Mouse (Mus musculus): ENCODE data around the gene Car3.
"Not testable (repeated sequence)": the region's sequence is repeated elsewhere in the genome, so short reads cannot be mapped to it uniquely, and the experiment has no call there.

Gene Car3

GRCm38 (mm10) chr3:14863022-14863711 lies at the start of gene Car3:
TSS of gene Car3 (plus strand) at chr3:14863512.
- DNase-seq (ENCODE audit: low spot score): no peak

GRCm38 (mm10) chr3:14815396-14815795 lies 47.9 kb upstream of the Car3 start:
- DNase-seq (ENCODE audit: low spot score): not testable (repeated sequence)

DNA sequence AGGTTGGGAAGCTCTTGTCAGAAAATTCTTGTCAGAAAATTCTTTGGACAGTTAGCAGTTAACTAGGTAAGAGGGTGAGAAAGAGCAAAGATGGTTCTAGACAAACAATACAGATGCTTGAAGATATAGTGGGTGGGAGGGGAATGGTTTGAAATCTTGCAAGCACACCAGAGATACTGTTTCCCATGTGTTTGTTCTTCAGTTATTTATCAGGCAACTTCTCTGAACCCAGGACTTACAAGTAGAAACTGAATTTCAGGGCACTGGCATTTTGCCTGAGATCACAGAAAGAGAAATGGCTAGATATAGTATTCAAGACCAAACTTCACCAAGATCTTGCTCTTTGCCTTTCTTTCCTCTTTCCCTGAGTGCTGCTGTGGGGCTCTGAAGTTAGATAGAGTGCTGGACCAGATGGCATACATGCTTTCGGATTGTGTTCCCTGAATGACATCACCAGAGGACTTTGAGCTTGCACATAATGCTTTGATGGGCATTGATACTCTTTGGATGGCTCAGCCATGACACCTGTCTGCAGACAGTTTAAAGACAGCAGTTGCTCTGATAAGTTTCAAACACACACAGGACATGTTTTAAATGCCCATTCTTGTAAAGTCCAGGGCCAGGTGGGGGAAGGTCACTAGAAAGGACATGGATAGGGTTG lies 43.3 kb upstream of the Car3 start:
- DNase-seq (ENCODE audit: low spot score): no peak

DNA sequence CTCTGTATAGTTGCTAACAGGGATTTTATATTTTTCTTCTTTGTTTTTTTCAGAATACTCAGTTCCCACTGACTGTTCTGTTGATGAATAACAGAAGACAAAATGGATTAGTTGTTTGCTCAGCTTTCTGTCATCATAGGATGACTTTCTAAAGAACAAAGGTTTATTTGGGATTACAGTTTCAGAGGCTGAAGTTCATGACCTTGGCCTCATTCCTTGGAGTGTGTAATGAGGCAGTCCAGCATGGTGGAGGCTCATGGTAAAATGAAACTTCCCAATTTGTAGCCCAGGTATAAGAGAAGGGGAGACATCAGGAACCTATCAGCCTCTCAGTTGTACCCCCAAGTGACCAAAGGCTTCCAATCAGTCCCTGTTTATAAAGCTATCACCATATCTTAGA lies 34.4 kb upstream of the Car3 start:
- no peak for DNase-seq (ENCODE audit: low spot score)

DNA sequence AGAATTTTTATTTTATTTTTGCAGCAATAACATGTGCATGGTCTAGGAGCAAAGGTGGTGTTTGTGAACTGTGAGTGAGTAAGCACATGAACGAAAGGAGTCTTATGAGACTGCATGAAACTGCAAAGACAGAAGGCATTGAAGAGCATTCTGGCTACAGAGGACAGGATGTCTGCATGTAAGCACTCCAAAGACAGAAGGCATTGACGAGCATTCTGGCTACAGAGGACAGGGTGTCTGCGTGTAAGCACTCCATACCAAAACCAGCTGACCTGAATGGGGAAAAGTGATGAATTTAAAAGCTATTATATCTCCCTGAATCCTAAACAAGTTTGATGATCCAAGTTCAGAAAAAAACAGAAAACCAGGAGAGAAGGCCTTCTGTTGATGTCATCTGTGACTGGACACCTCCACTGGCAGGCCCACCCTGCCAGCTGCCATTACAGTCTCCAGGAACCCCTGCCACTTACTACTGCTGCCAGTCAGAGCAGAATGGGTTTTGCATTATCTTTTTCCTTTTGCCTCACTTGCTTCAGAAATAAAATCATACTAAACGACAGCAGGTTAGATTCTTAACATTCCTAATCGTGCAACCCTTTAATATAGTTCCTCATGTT lies 32.0 kb upstream of the Car3 start:
- no peak for DNase-seq (ENCODE audit: low spot score)

DNA sequence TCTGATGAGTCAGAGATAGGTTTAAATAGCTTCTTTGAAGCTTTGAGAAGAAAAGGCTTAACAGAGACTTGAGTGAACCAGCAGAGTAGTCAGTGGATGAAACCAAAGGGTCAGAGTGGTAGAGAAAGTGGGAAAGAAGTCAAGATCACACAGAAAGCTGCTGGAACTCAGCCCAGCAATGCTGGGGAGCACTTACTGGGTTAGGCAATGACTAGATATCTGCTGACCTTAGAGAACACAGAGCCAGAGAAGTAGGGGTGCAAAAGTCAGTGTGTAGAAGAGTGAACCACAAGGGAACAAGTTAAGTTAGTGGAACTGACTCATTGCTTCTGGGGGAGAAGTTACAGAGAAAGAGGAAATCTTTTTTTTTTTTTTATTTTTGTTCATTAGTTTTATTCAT lies 30.5 kb upstream of the Car3 start:
- DNase-seq (ENCODE audit: low spot score): no peak

DNA sequence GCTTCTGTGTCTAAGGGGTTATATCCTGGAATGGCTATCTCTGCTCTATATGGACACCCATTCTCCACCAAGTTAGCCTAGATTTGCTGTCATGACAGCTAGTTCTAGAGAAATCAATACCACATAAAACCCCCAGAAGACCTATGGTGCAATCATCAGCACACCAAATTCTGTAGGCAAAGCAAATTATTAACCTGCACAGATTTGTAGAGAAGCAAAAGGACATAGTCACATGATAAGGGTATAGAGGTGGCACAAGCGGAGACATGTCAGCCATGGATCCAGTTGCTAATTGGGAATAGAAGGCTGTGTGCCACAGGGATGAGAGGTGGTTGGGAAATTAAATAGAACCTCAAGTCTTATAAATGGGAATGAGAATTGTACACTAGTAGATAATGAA lies 24.4 kb upstream of the Car3 start:
- no peak for DNase-seq (ENCODE audit: low spot score)

DNA sequence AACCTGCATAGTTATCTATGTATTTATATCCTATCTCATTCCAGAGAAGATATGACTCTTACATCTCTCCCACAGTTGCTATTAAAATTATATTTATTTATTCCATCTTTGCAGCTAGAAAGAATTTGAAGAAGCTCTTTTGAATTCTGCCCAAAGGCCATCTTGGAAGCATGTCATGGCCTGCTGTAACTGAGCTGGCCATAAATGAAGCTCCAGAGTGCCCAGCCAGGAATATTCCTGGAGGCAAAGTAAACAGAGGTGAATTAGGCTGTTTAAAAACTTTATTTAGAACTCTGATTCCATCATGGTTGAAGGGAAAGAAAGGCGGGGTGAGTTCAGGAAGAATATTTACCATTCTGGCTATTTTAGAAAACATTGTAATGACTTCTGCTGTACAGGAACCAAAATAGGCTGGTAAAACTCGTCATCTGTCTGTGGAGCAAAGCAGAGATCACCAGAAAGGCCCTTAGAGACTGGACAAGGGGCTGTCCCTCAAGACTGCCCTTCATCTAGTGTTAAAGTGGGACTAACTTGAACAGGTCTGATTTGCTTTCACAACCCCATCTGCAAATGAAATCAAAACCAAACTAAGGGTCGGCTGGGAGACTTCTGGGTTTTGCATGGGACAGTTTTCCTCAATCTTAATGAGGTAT lies 23.7 kb upstream of the Car3 start:
- DNase-seq (ENCODE audit: low spot score): no peak

DNA sequence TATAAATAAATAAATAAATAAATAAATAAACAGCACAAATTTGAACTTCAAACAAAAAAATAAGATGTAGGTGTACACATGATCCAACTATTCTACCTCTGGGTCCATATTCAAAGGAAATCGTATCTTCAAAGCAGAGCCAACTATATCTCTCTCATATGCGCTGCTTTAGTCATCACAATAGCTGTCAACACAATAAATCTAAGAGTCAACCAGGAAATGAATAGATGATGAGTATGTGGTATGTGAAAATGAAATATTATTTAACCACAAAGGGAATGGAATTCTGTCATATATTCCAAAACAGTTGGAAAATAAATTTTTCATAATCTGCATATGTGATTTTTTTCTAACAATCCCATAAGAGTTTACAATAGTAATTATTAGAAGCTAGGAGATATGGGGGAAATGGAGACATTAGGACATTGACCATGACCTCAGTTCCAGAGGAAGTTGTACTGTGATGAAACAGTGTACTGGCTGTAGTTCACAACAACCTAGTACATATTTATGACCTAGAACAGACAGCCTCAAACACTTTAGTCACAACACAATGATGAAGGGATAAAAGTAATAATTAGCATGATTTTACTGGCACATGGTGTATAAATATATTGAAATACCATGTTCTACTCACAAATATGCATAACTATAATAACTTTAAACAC lies 14.6 kb upstream of the Car3 start:
- no peak for DNase-seq (ENCODE audit: low spot score)

DNA sequence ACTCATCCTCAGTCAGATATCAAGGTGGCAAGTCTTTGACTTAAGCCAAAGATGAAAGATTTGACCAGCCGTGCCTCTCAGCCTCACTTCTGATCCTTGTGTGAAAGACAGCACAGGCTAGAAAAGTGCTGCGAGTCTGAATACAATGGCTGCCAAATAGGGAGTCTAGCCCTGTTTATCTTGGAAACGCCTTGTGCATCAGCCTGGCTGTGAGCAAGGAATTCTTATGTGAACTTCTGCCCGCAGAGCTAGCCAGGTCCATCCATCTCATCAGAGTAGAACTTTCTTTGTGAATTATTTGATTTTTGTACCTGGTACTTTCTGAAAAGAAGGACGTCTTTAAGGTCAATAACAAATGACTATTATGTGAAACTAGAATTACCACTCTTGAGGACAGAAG lies 9.3 kb upstream of the Car3 start:
- no peak for DNase-seq (ENCODE audit: low spot score)

- DNase-seq (ENCODE audit: low spot score): no peak
Measured at GRCm38 (mm10) chr3:14854446-14854845, 8.9 kb upstream of the Car3 start.

DNA sequence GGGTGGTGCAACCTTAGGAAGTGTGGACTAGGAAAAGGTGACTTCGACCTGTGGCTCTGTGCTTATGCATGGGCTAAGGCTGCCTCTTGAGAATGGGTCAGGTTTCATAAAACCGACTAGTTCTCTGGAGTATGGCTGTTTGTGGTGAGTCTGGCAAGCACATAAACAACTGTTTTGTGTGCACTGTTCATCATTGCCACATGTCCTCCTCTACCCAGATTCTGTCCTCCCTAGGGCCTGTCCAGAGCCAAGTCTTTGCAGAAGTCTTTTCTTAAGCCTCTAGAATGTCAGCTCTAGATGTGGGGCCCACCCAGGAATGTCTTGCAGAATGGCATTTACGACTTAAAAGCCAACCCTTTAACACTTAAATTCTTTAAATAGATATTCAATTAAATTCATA lies 5.4 kb upstream of the Car3 start:
- no peak for DNase-seq (ENCODE audit: low spot score)

- no peak for DNase-seq (ENCODE audit: low spot score)
Measured at GRCm38 (mm10) chr3:14860291-14860690, 3.0 kb upstream of the Car3 start.

DNA sequence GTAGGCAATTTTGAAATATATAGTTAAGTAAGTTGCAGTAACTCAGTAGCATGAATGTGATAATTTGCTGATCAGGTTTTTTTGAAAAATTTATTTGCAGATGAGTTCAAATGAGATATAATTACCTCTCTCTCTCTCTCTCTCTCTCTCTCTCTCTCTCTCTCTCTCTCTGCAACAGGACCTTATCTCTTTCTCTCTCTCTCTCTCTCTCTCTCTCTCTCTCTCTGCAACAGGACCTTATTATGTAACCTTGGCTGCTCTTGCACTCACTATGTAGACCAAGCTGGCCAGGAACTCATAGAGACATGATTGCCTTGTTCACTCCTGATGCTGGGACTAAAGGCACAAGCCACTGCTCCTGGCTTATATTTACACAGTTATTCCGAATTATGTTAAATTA lies 2.1 kb upstream of the Car3 start:
- no peak for DNase-seq (ENCODE audit: low spot score)

DNA sequence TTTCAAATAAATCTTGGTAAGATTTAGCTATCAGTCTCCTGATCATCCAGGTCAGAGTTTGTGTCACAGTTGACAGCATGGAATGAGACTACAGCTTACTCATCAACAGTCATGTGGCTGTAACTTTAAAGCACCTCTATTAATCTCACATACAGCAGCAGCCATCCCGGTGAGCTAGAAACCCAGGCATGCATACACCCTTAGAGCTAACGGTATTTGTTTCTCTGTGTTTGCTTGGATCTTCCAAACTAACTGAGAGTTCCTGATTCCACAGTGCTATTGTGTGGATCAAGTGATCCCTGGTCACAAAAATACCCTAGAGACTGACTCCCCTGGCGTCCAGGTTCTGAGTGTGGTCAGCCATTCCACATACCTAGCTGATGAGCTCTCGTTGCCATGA lies 1.5 kb upstream of the Car3 start:
- DNase-seq (ENCODE audit: low spot score): no peak

GRCm38 (mm10) chr3:14862654-14863021 lies 674 bp upstream of the Car3 start:
- no peak for DNase-seq (ENCODE audit: low spot score)

GRCm38 (mm10) chr3:14863922-14864321 lies 610 bp downstream of the Car3 start:
- no peak for DNase-seq (ENCODE audit: low spot score)

- DNase-seq (ENCODE audit: low spot score): no peak
Measured at GRCm38 (mm10) chr3:14865941-14866340, 2.6 kb downstream of the Car3 start.

DNA sequence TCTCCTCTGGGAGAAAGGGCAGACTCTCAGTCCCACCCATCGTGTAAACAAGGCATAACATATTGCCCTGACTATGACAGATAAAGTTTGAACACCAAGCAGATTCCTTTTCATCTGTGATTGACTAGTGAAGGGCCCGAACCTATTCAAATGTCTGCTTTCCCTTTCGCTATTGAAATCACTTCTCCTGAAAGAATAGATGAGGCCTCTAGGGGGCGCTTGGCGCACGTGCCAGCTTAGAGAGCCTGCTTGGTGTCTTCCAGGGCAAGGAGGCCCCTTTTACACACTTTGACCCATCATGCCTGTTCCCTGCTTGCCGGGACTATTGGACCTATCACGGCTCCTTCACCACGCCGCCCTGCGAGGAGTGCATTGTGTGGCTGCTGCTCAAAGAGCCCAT lies 6.5 kb downstream of the Car3 start:
- peak; percentile 79 for DNase-seq (ENCODE audit: low spot score)

- no peak for DNase-seq (ENCODE audit: low spot score)
Measured at GRCm38 (mm10) chr3:14870528-14870927, 7.2 kb downstream of the Car3 start.

DNA sequence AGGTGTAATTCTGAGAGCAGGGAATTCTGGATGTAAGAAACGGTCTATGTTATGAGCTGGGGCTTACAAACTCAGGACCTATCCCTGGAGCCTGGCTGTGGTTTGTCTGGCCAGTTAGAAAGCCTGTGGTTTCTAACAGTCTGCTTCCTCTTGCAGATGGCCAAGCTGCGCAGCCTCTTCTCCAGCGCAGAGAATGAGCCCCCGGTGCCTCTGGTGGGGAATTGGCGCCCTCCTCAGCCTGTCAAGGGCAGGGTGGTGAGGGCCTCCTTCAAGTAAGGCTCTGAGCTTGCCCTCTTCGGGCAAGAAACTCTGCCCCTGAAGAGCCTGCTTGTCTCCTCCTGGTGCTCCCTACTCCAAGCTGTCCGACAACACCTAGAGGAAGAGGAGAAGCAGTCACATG lies 8.1 kb downstream of the Car3 start:
- DNase-seq (ENCODE audit: low spot score): no peak

- DNase-seq (ENCODE audit: low spot score): no peak
Measured at GRCm38 (mm10) chr3:14874402-14875040, 11.2 kb downstream of the Car3 start.

Measured in T-cell, adult 2 months (primary cell).